Mouse (Mus musculus) adrenal gland (tissue): ENCODE data around the gene Mrpl1.

Source experiments
- intact Hi-C: fragments of 180-260 bp; cut with DNase I; formaldehyde crosslinking; loops from one replicate; pipeline ENCODE4 v1.15.1; 2025
- long read RNA-seq, 2 experiments: library from polyadenylated mRNA; unstranded; transcript quantifications; one replicate each; pipeline ENCODE4 v2.0.0; 2020; ENCODE audit warnings: borderline replicate concordance in 1 of 2; ENCODE audit not compliant: insufficient replicate concordance in 1 of 2

The Mrpl1 gene
- long read RNA-seq, experiment 1, transcript Mrpl1-201 (9 exons, 3,431 nt) = major isoform, 9 of 11 reads
- long read RNA-seq, experiment 1, partial matches to known transcripts = 1 of 11 reads
- long read RNA-seq, experiment 1, other reads (novel, unspliced or antisense) = 1 of 11 reads
- long read RNA-seq, experiment 2, transcript Mrpl1-201 (9 exons, 3,431 nt) = major isoform, 16 of 17 reads
- long read RNA-seq, experiment 2, partial matches to known transcripts = 1 of 17 reads
- long read RNA-seq, experiment 2, other reads (novel, unspliced or antisense) = 0 of 17 reads

DNA sequence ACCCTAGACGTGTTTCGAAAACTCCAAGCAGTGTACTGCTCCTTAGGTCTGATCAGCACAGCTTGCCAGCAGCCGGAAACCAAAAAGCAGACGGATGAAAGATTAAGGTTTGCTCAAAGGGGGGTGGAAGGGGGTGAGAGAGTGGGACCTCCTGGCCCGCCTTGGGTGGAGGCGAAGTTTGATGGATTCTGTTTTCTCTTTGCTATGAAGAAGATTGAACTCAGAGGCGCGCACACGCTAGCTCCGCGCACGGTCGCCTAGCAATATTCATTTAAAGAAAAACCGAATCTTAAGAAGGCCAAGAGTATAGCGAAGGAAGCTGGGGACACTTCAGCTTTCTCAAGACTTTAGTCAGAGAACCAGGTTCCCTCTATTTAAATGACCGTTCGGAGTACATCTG lies at the start of gene Mrpl1:
Mrpl1 (plus strand) TSS at position 35 of the 400 bp plus-strand sequence.
- intact Hi-C loops = loop anchor here (1.0 kb wide), 1 partner anchor 49 kb away; no protein-coding TSS in a partner anchor

DNA sequence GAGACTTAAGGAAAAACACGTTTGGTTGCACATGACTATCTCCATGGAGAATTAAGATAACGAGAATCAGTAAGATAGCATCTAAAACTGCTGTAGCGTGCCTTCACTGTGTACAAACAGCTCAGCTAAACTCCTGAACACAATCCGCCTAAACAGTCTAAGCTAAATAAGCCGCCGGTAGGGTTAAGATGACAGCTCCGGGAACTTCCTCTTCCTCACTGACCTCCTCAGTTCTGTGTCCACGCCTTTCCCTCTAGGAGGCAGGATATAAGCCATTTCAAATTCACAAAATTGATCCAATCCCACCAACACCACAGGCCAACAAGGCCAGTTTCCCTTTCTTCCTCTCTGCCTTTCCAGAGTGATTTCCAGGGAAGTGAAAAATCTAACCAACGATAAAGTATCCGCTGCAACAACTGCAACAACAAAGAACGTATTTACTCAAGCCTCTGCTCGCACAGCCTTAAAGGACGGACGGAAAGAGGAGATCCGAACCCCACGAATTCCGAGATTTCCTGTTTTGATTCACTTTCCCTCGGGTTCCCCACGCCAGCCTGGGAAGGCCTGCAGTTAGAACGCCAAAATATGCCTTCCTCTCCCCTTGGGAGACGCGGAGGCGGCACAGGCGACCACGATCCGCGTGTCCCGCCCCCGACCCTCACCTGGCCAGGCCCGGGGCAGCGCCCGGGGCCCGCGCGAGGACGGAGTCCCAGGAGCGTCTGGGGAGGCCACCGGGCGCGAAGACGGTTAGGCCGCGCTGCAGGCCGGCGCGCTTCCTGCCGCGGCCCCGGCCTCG lies 48.6 kb upstream of the Mrpl1 start:
- intact Hi-C loops = loop anchor here (1.0 to 5.0 kb wide), 2 partner anchors 49 to 58 kb away; partner anchors contain the start of gene Mrpl1

DNA sequence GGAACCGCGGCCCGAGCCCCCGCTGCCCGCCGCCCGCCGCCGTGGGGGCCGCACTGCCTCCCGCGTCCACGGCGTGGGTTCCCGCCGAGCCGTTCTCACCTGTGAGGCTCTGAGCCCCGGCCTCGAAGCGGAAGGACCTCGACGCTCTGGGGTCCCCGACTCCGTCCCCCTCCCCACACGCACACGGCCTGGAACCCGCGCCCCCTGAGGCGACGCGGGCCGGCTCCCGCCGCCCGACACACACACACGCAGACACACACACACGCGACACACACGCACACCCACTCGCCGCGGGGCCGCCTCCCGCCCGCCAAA lies 48.1 kb upstream of the Mrpl1 start:
- intact Hi-C loops = loop anchor here (5.0 kb wide), 1 partner anchor 59 kb away; no protein-coding TSS in a partner anchor

DNA sequence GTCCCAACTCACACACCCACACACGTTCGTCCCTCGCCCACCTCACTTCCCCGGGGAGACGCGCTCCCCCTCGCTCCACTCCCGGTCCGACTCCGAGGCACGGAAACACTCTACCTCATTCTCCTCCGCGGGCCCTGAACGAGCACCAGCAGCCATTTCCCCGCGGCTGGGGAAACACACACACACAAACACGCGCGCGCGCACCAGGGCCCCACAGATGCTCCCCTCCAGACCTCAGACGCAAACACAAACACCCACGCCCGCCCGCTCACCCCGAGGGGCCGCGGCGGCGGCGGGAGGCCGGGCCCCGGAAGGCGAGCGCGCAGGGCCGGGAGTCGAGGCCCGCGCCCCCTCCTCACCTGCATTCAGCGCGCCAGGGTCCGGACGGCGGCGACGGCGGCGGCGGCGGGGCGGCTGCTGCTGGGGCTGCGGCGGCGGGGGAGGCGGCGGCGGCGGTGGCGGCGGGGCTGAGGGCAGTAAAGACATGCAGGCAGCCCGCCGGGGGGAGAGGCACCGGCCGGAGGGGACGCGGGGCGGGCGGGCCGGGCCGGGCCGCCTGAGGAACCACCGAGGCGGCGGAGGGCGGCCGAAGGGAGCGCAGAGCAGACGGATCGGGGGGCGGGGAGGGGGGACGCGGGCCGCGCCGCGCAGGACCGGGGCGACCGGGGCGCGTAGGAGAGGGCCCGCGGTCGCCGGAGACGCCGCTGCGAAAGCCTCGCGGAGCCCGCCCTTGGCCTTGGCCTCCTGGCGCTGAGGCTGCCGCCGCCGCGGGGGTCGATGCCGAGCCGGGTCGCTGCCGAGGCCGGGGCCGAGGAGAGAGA lies 47.5 kb upstream of the Mrpl1 start:
- intact Hi-C loops = loop anchor here (5.0 kb wide), 1 partner anchor 59 kb away; no protein-coding TSS in a partner anchor

DNA sequence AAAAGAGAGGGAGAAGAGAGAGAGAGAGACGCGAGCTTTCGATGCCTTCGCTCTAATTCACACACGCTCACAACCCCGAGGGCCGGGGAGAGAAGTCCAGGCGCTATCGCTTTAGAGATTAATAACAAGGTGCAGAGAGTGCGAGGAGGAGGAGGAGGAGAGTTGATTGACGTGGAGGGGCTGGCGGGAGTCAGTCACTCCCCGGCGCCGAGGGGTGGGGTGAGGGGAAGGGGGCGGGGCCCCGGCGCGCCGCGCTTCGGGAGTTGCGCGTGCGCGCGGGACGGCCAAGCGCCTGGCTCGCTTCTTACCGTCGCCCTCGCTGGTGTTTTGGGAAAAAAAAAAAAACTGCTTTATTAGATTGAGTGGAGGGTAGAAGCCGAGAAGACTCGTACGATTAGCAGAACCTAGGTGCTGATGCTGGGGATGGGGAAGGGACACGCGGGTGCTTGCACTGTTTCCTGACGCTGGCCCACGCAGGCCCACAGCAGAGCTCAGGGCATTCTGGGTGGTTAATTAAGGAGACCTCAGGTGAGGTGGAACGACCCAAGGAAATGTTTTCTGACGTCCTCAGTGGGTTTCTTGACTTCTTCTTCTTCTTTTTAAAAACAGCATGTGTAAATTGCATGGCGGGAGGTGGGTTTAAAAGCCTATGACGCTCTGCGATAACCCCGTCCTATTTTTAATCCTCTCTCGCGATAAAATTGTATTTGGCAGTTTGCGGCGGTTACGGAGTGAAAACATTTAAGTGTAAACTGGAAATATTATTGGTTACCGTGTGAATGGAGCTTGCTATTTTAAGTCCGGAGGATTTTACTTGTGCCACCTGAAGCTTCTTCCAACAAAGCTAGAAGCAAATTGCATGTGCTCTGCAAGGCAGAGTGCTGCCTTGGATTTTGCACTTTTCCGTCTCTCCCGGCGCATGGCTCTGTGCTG lies 46.6 kb upstream of the Mrpl1 start:
- intact Hi-C loops = loop anchor here (5.0 kb wide), 1 partner anchor 60 kb away; no protein-coding TSS in a partner anchor

DNA sequence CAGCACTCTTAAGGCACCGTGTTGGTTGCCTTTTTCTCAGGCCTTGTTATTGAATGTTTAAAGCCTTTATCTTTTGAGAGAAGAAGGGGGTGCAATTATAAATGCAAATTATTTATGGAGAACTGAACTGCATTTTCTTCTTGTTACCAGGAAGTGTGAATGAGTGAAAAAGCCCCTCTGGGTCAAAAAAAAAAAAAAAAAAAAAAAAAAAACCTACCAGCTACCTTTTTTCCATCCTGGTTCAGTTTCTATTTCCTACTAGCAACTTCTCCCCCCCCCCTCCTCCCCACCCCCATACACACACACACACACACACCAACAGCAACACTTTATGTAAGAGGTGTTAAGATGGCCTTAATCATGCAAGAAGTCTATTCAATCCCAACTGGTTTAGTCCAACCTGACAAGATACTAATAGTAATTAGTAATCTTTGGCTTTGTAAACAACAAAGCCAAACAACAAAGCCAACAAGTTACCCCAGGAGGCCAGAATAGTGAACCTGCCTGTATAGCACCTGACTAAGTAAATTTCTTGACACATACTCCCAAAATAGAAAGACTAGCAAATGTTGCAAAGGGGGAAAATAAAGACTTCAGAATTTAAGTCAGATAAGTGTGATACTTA lies 45.8 kb upstream of the Mrpl1 start:
- intact Hi-C loops = loop anchor here (5.0 kb wide), 1 partner anchor 61 kb away; no protein-coding TSS in a partner anchor

DNA sequence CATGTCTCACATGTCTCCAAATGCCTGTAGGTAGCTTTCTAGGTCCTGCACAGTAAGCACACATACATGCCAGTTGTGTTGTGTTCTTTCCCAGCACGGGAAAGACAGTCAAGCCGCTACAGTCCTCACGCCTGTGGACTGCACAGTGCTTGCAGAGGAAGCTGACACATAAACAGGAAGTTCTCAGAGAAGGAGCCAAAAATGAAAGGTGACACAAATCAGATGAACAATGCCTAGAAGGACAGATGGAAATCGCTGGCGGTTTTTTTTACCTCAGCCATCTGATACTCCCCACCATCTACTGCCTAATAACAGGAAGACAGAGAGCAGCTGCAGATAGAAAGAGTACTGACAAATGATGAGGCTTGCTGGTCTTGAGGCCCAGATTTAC lies 45.3 kb upstream of the Mrpl1 start, which contains the start of gene Cnot6l:
Cnot6l (minus strand) TSS at position 151 of the 391 bp plus-strand sequence.
- intact Hi-C loops = loop anchor here (5.0 kb wide), 1 partner anchor 62 kb away; no protein-coding TSS in a partner anchor

DNA sequence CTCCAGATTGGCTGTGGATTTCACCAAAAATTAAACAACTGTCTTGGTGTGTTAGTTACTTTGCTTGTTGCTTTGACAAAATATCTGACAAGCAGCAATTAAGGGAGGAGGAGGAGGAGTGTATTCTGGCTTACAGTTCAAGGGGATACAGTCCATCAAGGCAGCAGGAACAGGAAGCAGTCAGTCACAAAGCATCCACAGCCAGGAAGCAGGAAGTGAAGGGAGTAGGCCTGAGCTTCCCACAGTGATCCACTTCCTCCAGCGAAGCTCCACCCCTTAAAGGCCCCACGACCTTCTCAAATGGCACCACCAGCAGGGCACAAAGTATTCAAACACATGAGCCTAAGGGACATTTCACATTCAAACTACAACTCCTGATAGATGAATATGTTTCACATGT lies 42.5 kb upstream of the Mrpl1 start:
- intact Hi-C loops = no loop called here

DNA sequence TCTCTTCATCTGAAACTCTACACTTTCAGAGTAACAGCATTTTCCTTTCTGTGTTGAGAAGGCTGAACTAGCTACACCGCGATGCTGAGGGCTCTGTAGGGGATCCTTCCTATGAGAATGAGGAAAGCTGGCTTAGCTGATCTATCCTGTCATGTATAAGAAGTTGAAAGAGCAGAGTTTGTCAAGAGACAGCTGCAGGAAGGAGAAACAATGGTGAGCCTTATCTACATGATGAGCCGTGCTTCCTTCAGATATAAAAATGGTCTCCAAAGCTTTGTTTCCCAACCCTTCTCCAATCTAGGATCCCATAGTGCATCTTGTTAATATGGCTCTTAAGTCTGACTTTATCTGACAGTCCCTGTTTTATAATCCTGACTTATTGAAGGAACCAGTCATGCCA lies 38.9 kb upstream of the Mrpl1 start:
- intact Hi-C loops = no loop called here

DNA sequence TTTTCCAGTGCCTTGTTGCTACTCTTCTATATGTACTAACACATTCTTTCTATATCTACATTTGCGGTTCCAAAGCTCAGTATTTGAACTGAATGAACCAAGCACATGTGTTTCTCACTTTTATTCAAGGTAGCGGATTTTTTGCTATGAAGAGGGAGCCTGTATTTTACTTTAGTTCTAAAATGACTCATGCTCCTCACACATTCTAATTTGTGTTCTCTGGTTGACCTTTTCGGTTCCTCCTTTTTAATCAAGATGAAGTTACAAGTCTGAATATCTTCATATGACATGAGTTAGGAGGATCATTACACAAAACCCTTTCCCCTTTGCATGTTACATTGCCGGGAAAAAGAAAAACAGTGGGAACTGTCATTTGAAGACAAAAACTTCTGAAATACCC lies 37.5 kb upstream of the Mrpl1 start:
- intact Hi-C loops = no loop called here

DNA sequence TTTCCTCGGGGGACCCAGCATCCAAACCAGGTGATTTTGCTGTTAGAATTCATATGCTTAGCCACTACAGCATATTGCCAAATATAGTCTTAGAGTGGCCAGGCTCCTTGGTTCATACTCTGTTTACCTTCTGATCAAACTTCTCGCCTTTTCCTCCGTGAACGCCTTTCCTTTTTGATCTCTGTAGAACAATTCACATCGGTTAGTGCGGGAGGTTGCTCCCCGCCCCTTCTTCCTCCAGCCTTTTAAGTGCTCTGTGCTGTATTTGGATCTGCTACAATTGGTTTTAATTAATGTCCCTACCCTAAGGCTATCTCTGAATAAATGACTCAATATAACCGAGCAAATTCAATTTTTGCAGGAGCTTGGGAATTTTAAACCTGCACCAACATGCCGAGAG lies 33.2 kb upstream of the Mrpl1 start:
- intact Hi-C loops = no loop called here

DNA sequence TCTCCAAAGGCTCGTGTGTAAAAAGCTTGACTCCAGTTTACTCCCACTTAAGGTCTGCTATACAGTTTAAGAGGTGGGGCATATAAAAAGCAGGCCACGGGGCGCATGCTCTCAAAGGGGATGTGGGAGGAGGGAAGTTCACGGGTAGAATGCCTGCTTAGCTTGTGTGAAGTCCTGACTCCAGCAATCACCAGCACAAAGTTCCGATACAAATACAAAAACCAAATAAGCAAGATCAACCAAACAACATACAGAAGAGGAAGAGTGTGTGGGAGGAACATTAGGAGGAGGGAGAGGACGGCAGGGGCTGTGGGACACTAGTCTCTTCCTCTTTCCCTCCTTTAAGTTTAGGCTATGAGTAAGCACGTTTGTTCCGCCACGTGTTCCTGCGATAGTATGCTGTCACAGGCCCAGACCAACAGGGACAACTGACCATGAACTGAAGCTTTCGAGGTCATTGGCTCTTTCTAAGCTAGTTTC lies 32.4 kb upstream of the Mrpl1 start:
- intact Hi-C loops = no loop called here

DNA sequence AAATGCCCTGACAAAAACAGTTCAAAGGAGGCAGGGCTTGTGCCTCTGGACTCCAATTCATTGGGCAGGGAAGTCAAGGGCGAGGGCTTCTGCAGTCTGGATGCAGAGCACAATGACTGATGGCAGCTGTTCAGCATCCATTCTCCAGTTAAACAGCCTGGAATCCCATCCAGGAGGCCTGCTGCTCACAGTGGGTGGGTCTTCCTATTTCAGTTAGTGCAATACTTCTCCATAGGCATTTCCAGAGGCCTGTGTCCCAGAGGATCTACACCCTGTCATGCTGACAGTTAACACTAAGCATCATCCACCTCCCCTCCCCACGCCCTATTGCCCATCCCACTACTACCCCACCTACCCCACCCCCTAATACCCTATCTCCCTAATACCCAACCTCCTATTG lies 26.1 kb upstream of the Mrpl1 start:
- intact Hi-C loops = no loop called here

DNA sequence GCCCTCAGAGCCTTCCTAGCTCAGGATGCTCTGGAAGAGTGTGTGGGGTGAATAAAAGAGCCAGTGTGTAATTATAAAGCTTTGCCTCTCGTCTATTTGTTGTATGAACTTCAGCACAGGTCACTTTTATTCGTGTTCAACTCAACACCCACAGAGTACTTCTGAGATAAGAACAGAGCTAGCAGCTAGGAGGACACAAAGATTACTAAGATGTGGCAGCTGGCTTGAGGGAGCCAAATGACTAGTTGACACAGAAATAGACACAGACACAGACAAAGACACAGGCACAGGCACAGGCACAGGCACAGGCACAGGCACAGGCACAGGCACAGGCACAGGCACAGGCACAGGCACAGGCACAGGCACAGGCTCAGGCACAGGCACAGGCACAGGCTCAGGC lies 25.3 kb upstream of the Mrpl1 start:
- intact Hi-C loops = no loop called here

DNA sequence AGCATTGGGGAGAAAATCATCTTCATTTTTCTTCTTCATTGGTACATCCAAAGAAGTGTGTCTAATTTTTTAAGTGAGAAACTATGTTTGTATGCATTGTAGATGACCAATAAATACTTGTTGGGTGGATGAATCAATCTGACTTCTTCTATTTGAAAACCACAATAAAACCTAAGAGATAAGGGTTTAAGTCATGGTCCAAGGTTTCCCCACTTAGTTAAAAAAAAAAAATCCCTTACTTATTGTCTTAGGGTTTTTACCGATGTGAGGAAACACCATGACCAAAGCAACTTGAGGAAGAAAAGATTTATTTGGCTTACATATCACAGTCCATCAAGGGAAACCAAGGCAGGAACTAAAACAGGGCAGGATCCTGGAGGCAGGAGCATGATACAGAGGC lies 19.5 kb upstream of the Mrpl1 start:
- intact Hi-C loops = no loop called here

DNA sequence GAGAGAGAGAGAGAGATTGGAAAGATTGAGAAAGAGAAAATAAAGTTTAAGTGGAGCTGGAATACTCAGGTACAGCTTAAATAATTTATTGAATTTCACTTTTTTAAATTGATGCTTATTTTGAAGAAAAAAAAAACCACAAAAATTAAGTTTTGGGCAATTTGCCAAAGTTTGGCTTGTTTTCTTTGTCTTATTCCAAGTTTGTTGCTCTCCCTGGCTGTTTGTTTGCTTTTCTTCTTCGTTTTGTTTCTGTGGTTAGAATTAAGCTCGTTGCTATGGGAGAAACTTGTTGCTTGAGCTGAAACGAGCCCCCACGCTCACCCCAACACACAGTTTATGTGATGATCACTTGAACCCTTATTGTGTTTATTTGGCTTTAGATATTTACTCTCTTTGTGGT lies 18.0 kb upstream of the Mrpl1 start:
- intact Hi-C loops = no loop called here

DNA sequence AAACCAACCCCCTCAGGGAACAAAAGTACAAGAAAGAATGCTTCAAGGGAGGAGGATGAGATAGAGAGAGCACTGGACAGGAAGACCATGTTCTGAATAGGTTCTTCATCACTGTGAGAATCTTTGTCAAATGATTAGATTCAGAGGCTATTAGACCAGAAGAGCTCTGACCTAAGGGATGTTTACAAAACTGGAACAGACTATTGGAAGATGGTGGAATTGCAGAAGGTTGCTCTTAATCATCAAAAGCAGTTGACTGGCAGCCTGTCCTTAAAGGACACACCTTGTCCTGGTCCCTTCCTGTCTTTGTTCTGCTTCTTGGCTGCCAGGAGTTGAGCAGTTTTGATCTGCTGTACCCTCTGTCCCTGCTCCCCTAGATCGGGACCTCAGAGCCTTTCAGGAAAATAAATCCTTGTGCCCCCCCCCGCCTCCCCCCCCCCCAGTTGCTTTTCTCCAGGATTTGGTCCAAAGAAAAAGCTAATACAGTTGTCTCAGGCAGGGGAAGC lies 12.7 kb upstream of the Mrpl1 start:
- intact Hi-C loops = no loop called here

DNA sequence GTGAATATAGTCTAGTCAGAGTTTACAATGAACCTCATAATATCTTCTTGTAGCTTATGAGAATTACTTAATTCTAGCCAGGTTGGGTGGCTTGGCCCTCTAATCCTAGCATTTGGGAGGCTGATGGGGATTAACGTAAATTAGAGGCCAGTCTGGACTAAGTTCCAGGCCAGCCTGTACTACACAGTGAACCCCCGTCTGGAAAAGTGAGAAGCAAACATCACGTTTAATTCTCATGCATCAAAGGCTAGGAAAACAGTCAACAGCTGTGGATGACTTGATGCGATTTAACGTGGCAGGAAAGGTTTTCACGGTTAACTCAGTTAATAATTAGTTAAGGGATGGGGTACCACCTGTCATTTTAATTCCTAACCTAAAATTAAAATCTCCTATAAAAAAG lies 11.0 kb upstream of the Mrpl1 start:
- intact Hi-C loops = no loop called here

DNA sequence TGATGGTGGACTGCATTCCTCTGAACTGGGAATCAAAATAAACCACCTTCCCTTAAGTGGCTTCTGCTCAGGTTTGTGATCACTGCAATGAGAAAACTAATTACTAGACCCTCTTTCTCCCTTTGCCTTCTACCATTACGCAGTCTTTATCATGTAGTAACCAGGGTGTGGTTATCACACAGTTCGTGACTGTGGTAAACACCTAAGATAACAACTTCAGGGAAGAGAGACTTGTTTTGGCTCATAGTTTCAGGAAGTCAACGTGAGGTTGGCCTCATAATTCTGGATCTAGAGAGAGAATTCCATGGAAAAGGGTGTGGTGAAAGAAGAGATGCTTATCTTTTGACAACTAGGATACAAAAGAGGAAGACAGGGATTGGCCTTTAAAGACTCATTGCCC lies 9.0 kb upstream of the Mrpl1 start:
- intact Hi-C loops = no loop called here
